In genomic region chr12:75593817-75594216, GRCm38 (mm10) we compare ENCODE assay signal across 9 mouse cellular contexts. TPM values are rescaled to one million over a fixed set of nuclear protein-coding genes. Genes with fewer than 3 reads are reported as not detected.
DNase-seq lines count a peak whose midpoint lies in the region; ATAC-seq and TF ChIP-seq lines count a peak whose summit lies in the region.
"Had no signal": no experiment of that assay in that cellular context is flagged by ENCODE, and none has a peak within 500 bp of the region (broad histone marks: within the 10 kb centered on the region; RNA-seq: fewer than 3 reads in every experiment).

No protein-coding gene starts in this region.

- H3K4me2 ChIP-seq in kidney, postnatal 0 days (ENCODE audit: low read length), result peak overlapping the region; percentile 87; the same call in 1 of the 2 replicates
- H3K4me2 ChIP-seq in neural tube, embryonic 14.5 days (ENCODE audit: low read depth, low read length), result peak overlapping the region; percentile 53; the same call in 1 of the 2 replicates

- H3K9ac ChIP-seq in kidney, postnatal 0 days (ENCODE audit: low read depth, low read length), result no peak overlapping the region
- H3K9ac ChIP-seq in neural tube, embryonic 14.5 days (replicated peaks; ENCODE audit: low read depth, low read length), result no peak overlapping the region

- ATAC-seq in kidney, postnatal 0 days (replicated peaks; ENCODE audit: low FRiP score, low read depth), result no peak
- no peak for ATAC-seq in neural tube, embryonic 14.5 days (ENCODE audit: low read depth)

- DNase-seq in kidney, postnatal 0 days (ENCODE audit: low spot score), result no peak
- DNase-seq in kidney, postnatal 14 days, result no peak
- peak; percentile 7 for DNase-seq in fat pad, adult 2 months (ENCODE audit: extremely low read depth, low read depth, low spot score)
- DNase-seq in limb, embryonic 10.5 days (ENCODE audit: low spot score), result no peak
- DNase-seq in layer of hippocampus, postnatal 14 days (ENCODE audit: low spot score in 2 of 2), result no peak
- DNase-seq in cerebellum, postnatal 10 days, result no peak
- no peak for DNase-seq in ovary, postnatal 36 days (ENCODE audit: low spot score)
- DNase-seq: kidney, postnatal 4 days had no signal

- no peak overlapping the region for H3K4me3 ChIP-seq in kidney, postnatal 0 days (replicated peaks; ENCODE audit: low read depth, low read length)
- H3K4me3 ChIP-seq in limb, embryonic 10.5 days, result 0 out of 2 replicates have a peak overlapping the region, but pooled peaks have one; percentile 100
- H3K4me3 ChIP-seq in neural tube, embryonic 14.5 days (ENCODE audit: low read depth, low read length), result 0 out of 2 replicates have a peak overlapping the region, but pooled peaks have one; percentile 100

- WGBS in kidney, postnatal 0 days, result 70% methylated on average over 4 of the region's 4 CpGs
- 81% methylated on average over 4 of the region's 4 CpGs for WGBS in limb, embryonic 10.5 days
- 77% methylated on average over 4 of the region's 4 CpGs for WGBS in neural tube, embryonic 14.5 days

- no peak for TF ChIP-seq CTCF in kidney, postnatal 0 days (IDR thresholded peaks at IDR 0.05; ENCODE audit: low read depth)

- H3K4me1 ChIP-seq in kidney, postnatal 0 days (replicated peaks; ENCODE audit: insufficient read depth, low read length), result peaks cover 3% of the 10 kb centered on the region; the same call in 1 of the 2 replicates
- H3K4me1 ChIP-seq in limb, embryonic 10.5 days, result peaks cover 15% of the 10 kb centered on the region
- H3K4me1 ChIP-seq in neural tube, embryonic 14.5 days (ENCODE audit: control insufficient read depth, insufficient read depth, low read length), result peaks cover 13% of the 10 kb centered on the region

- no peaks in the 10 kb centered on the region for H3K9me3 ChIP-seq in kidney, postnatal 0 days (replicated peaks; ENCODE audit: low read length)
- H3K9me3 ChIP-seq in limb, embryonic 10.5 days (replicated peaks), result no peaks in the 10 kb centered on the region
- no peaks in the 10 kb centered on the region for H3K9me3 ChIP-seq in neural tube, embryonic 14.5 days (ENCODE audit: control insufficient read depth, low read length)

- no peak overlapping the region for H3K27ac ChIP-seq in kidney, postnatal 0 days
- H3K27ac ChIP-seq in limb, embryonic 10.5 days, result no peak overlapping the region
- H3K27ac ChIP-seq in neural tube, embryonic 14.5 days (ENCODE audit: low read depth, low read length), result no peak overlapping the region

- peaks cover 17% of the 10 kb centered on the region for H3K36me3 ChIP-seq in kidney, postnatal 0 days (ENCODE audit: insufficient read depth, low read length)
- H3K36me3 ChIP-seq in limb, embryonic 10.5 days, result peaks cover 46% of the 10 kb centered on the region
- peaks cover 9% of the 10 kb centered on the region; the same call in 1 of the 2 replicates for H3K36me3 ChIP-seq in neural tube, embryonic 14.5 days (ENCODE audit: control insufficient read depth, insufficient read depth, low read length)

- H3K27me3 ChIP-seq in kidney, postnatal 0 days (ENCODE audit: insufficient read depth, low read length), result no peaks in the 10 kb centered on the region
- H3K27me3 ChIP-seq in limb, embryonic 10.5 days (ENCODE audit: low read depth, poor library complexity, severe bottlenecking), result no peaks in the 10 kb centered on the region
- H3K27me3 ChIP-seq in neural tube, embryonic 14.5 days (ENCODE audit: control insufficient read depth, insufficient read depth, low read length), result no peaks in the 10 kb centered on the region

RNA-seq across cellular contexts. Expression of gene Ppp2r5e, which starts 2.2 kb away (rescaled TPM):
- 12.7 and 16.0 TPM in 2 replicates for polyA plus RNA-seq in kidney, postnatal 0 days (2015; fragmentation: Nextera tagmentation; extraction: Ambion mirVana)
- polyA plus RNA-seq in limb, embryonic 10.5 days (2016; fragmentation: Nextera tagmentation; extraction: Ambion mirVana), result 12.6 and 12.7 TPM in 2 replicates
- 24.2 and 25.7 TPM in 2 replicates for polyA plus RNA-seq in neural tube, embryonic 14.5 days (2014; fragmentation: Nextera tagmentation; extraction: Ambion mirVana)
- 10 to 100 TPM; 79.3 to 81.5 TPM for total RNA-seq in layer of hippocampus, postnatal 14 days (2021)
